Mouse (Mus musculus): ENCODE results near the gene 4921507P07Rik. TPM values are rescaled to one million over a fixed set of nuclear protein-coding genes. Genes with fewer than 3 reads are reported as not detected.

Gene 4921507P07Rik
- total RNA-seq, 2 experiments from 2014 or later = 0.10 to 0.32 TPM

Small RNA genes within 50 kb of the gene (microRNA-seq; reads per million reads assigned to microRNA genes)
- not detected for gene Mir6371

Other genes with a start within 250 kb of the 4921507P07Rik start
- 10 to 100 TPM in 1 of 2 experiments, 1 to 10 TPM in 1; 8.7 to 12.3 TPM for gene Osbpl3, start 140.4 kb downstream of the 4921507P07Rik start, total RNA-seq (2021)
- 10 to 100 TPM; 43.5 to 51.8 TPM for gene Cycs, start 30.1 kb downstream of the 4921507P07Rik start, total RNA-seq (2021)
- not detected for gene Npvf, start 57.8 kb upstream of the 4921507P07Rik start, total RNA-seq (2021)